Mouse (Mus musculus) MEL-GATA-1-ER (cell line): Measurements from ENCODE around the gene Ntm.

Experiments used
- DNase-seq: peaks from one replicate; pipeline ENCODE4 v3.0.0-alpha.2; 2012; ENCODE audit warnings: low read depth; ENCODE audit errors: extremely low read depth

Ntm gene

GRCm38 (mm10) chr9:29802990-29803737 is 159.8 kb downstream of the Ntm start:
- DNase-seq = no peak

- no peak for DNase-seq
Measured at GRCm38 (mm10) chr9:29802071-29802705, 160.8 kb downstream of the Ntm start.

GRCm38 (mm10) chr9:29796281-29796680 is 166.7 kb downstream of the Ntm start:
- DNase-seq = no peak

GRCm38 (mm10) chr9:29791199-29791915 is 171.6 kb downstream of the Ntm start:
- DNase-seq = no peak

- no peak for DNase-seq
Measured at GRCm38 (mm10) chr9:29790017-29790416, 172.9 kb downstream of the Ntm start.

- no peak for DNase-seq
Measured at GRCm38 (mm10) chr9:29788855-29789254, 174.1 kb downstream of the Ntm start.

GRCm38 (mm10) chr9:29787408-29787807 is 175.5 kb downstream of the Ntm start:
- DNase-seq = no peak

- DNase-seq = no peak
Measured at GRCm38 (mm10) chr9:29782697-29783096, 180.2 kb downstream of the Ntm start.

GRCm38 (mm10) chr9:29779739-29780138 is 183.2 kb downstream of the Ntm start:
- DNase-seq = no peak

GRCm38 (mm10) chr9:29776951-29777350 is 186.0 kb downstream of the Ntm start:
- DNase-seq = no peak

GRCm38 (mm10) chr9:29776542-29776941 is 186.4 kb downstream of the Ntm start:
- no peak for DNase-seq

GRCm38 (mm10) chr9:29776030-29776429 is 186.9 kb downstream of the Ntm start:
- no peak for DNase-seq

GRCm38 (mm10) chr9:29772625-29773388 is 190.1 kb downstream of the Ntm start:
- no peak for DNase-seq

- no peak for DNase-seq
Measured at GRCm38 (mm10) chr9:29771870-29772269, 191.1 kb downstream of the Ntm start.

- DNase-seq = no peak
Measured at GRCm38 (mm10) chr9:29771071-29771785, 191.7 kb downstream of the Ntm start.

GRCm38 (mm10) chr9:29769361-29769760 is 193.6 kb downstream of the Ntm start:
- no peak for DNase-seq

- no peak for DNase-seq
Measured at GRCm38 (mm10) chr9:29765990-29766980, 196.7 kb downstream of the Ntm start.

- no peak for DNase-seq
Measured at GRCm38 (mm10) chr9:29763338-29763737, 199.6 kb downstream of the Ntm start.

- DNase-seq = no peak
Measured at GRCm38 (mm10) chr9:29761952-29762586, 200.9 kb downstream of the Ntm start.
